Mouse (Mus musculus): ENCODE data around the gene Foxn3. TPM values are rescaled to one million over a fixed set of nuclear protein-coding genes. Genes with fewer than 3 reads are reported as not detected.
A peak's percentile ranks its signal among the peaks of the same experiment; 100 is the strongest.

Foxn3 gene
- polyA plus RNA-seq, 1 experiment = 5.8 TPM

GRCm38 (mm10) chr12:99599606-99600005 is 36.2 kb upstream of the Foxn3 start:
- TF ChIP-seq MYOD1 (IDR thresholded peaks at IDR 0.05; ENCODE audit: control insufficient read depth in 1 of 3, insufficient read length in 2 of 3, low read depth in 2 of 3) (no peak), POLR2A (IDR thresholded peaks at IDR 0.05; ENCODE audit: insufficient read length, low read depth) (no peak), POLR2AphosphoS2 (IDR thresholded peaks at IDR 0.05; ENCODE audit: insufficient read length, low read depth) (no peak), CEBPB (IDR thresholded peaks at IDR 0.05; ENCODE audit: insufficient read depth, poor library complexity, severe bottlenecking) (no peak), TCF3 (IDR thresholded peaks at IDR 0.05; ENCODE audit: insufficient read length, low read depth) (no peak), E2F4 (IDR thresholded peaks at IDR 0.05; ENCODE audit: insufficient read depth) (no peak), USF1 (IDR thresholded peaks at IDR 0.05; ENCODE audit: low read depth) (no peak), SRF (IDR thresholded peaks at IDR 0.05; ENCODE audit: control insufficient read depth, insufficient read length, low read depth) (no peak), MYOG (IDR thresholded peaks at IDR 0.05; ENCODE audit: control insufficient read depth in 1 of 3, insufficient read depth in 1 of 3, insufficient read length in 2 of 3, low read depth in 2 of 3) (no peak), REST (IDR thresholded peaks at IDR 0.05; ENCODE audit: insufficient read depth, insufficient read length) (no peak), MAX (IDR thresholded peaks at IDR 0.05; ENCODE audit: low read depth) (no peak), TCF12 (IDR thresholded peaks at IDR 0.05; ENCODE audit: insufficient read depth, poor library complexity, severe bottlenecking) (no peak)
- peaks cover 5% of the 10 kb centered on the region for H3K27me3 ChIP-seq (ENCODE audit: control insufficient read depth, insufficient read depth, insufficient read length)
- H3ac ChIP-seq (ENCODE audit: control insufficient read depth, insufficient read length) = no peak overlapping the region
- H3K4me2 ChIP-seq (ENCODE audit: low read depth) = peak overlapping the region; percentile 2
- H3K4me3 ChIP-seq = no peak overlapping the region
- H3K79me2 ChIP-seq (ENCODE audit: control insufficient read depth, insufficient read depth) = no peaks in the 10 kb centered on the region
- no peaks in the 10 kb centered on the region for H3K36me3 ChIP-seq (ENCODE audit: control insufficient read depth, insufficient read depth)

- Histone ChIP-seq H3K36me3 (ENCODE audit: control insufficient read depth, insufficient read depth) (no peaks in the 10 kb centered on the region), H3K27me3 (ENCODE audit: control insufficient read depth, insufficient read depth, insufficient read length) (no peaks in the 10 kb centered on the region), H3K79me2 (ENCODE audit: control insufficient read depth, insufficient read depth) (no peaks in the 10 kb centered on the region), H3ac (ENCODE audit: control insufficient read depth, insufficient read length) (no peak overlapping the region), H3K4me2 (ENCODE audit: low read depth) (no peak overlapping the region), H3K4me3 (no peak overlapping the region)
- TF ChIP-seq MAX (IDR thresholded peaks at IDR 0.05; ENCODE audit: low read depth) = no peak
- no peak for TF ChIP-seq USF1 (IDR thresholded peaks at IDR 0.05; ENCODE audit: low read depth)
- TF ChIP-seq SRF (IDR thresholded peaks at IDR 0.05; ENCODE audit: control insufficient read depth, insufficient read length, low read depth) = no peak
- no peak for TF ChIP-seq MYOD1 (IDR thresholded peaks at IDR 0.05; ENCODE audit: control insufficient read depth in 1 of 3, insufficient read length in 2 of 3, low read depth in 2 of 3)
- TF ChIP-seq TCF3 (IDR thresholded peaks at IDR 0.05; ENCODE audit: insufficient read length, low read depth) = no peak
- TF ChIP-seq TCF12 (IDR thresholded peaks at IDR 0.05; ENCODE audit: insufficient read depth, poor library complexity, severe bottlenecking) = no peak
- no peak for TF ChIP-seq E2F4 (IDR thresholded peaks at IDR 0.05; ENCODE audit: insufficient read depth)
- no peak for TF ChIP-seq CEBPB (IDR thresholded peaks at IDR 0.05; ENCODE audit: insufficient read depth, poor library complexity, severe bottlenecking)
- no peak for TF ChIP-seq POLR2AphosphoS2 (IDR thresholded peaks at IDR 0.05; ENCODE audit: insufficient read length, low read depth)
- no peak for TF ChIP-seq POLR2A (IDR thresholded peaks at IDR 0.05; ENCODE audit: insufficient read length, low read depth)
- TF ChIP-seq REST (IDR thresholded peaks at IDR 0.05; ENCODE audit: insufficient read depth, insufficient read length) = no peak
- TF ChIP-seq MYOG (IDR thresholded peaks at IDR 0.05; ENCODE audit: control insufficient read depth in 1 of 3, insufficient read depth in 1 of 3, insufficient read length in 2 of 3, low read depth in 2 of 3) = no peak
Observed at GRCm38 (mm10) chr12:99596397-99596796, 33.0 kb upstream of the Foxn3 start.

GRCm38 (mm10) chr12:99587338-99587737 is 24.0 kb upstream of the Foxn3 start:
- no peak for TF ChIP-seq CEBPB (IDR thresholded peaks at IDR 0.05; ENCODE audit: insufficient read depth, poor library complexity, severe bottlenecking)
- TF ChIP-seq USF1 (IDR thresholded peaks at IDR 0.05; ENCODE audit: low read depth) = no peak
- no peak for TF ChIP-seq E2F4 (IDR thresholded peaks at IDR 0.05; ENCODE audit: insufficient read depth)
- Histone ChIP-seq H3K4me3 (no peak overlapping the region), H3K27me3 (ENCODE audit: control insufficient read depth, insufficient read depth, insufficient read length) (peaks cover 21% of the 10 kb centered on the region), H3ac (ENCODE audit: control insufficient read depth, insufficient read length) (no peak overlapping the region), H3K36me3 (ENCODE audit: control insufficient read depth, insufficient read depth) (no peaks in the 10 kb centered on the region), H3K4me2 (ENCODE audit: low read depth) (no peak overlapping the region), H3K79me2 (ENCODE audit: control insufficient read depth, insufficient read depth) (no peaks in the 10 kb centered on the region)

- Histone ChIP-seq H3K79me2 (ENCODE audit: control insufficient read depth, insufficient read depth) (no peaks in the 10 kb centered on the region), H3K4me2 (ENCODE audit: low read depth) (no peak overlapping the region), H3K4me3 (no peak overlapping the region), H3ac (ENCODE audit: control insufficient read depth, insufficient read length) (no peak overlapping the region), H3K27me3 (ENCODE audit: control insufficient read depth, insufficient read depth, insufficient read length) (peaks cover 15% of the 10 kb centered on the region), H3K36me3 (ENCODE audit: control insufficient read depth, insufficient read depth) (no peaks in the 10 kb centered on the region)
- TF ChIP-seq POLR2A (IDR thresholded peaks at IDR 0.05; ENCODE audit: insufficient read length, low read depth) (no peak), SRF (IDR thresholded peaks at IDR 0.05; ENCODE audit: control insufficient read depth, insufficient read length, low read depth) (no peak), REST (IDR thresholded peaks at IDR 0.05; ENCODE audit: insufficient read depth, insufficient read length) (no peak), CEBPB (IDR thresholded peaks at IDR 0.05; ENCODE audit: insufficient read depth, poor library complexity, severe bottlenecking) (no peak), TCF3 (IDR thresholded peaks at IDR 0.05; ENCODE audit: insufficient read length, low read depth) (no peak), E2F4 (IDR thresholded peaks at IDR 0.05; ENCODE audit: insufficient read depth) (no peak), MYOG (IDR thresholded peaks at IDR 0.05; ENCODE audit: control insufficient read depth in 1 of 3, insufficient read depth in 1 of 3, insufficient read length in 2 of 3, low read depth in 2 of 3) (no peak), TCF12 (IDR thresholded peaks at IDR 0.05; ENCODE audit: insufficient read depth, poor library complexity, severe bottlenecking) (no peak), MAX (IDR thresholded peaks at IDR 0.05; ENCODE audit: low read depth) (no peak), MYOD1 (IDR thresholded peaks at IDR 0.05; ENCODE audit: control insufficient read depth in 1 of 3, insufficient read length in 2 of 3, low read depth in 2 of 3) (no peak), USF1 (IDR thresholded peaks at IDR 0.05; ENCODE audit: low read depth) (no peak), POLR2AphosphoS2 (IDR thresholded peaks at IDR 0.05; ENCODE audit: insufficient read length, low read depth) (no peak)
Observed at GRCm38 (mm10) chr12:99579989-99580388, 16.6 kb upstream of the Foxn3 start.

GRCm38 (mm10) chr12:99576682-99577081 is 13.3 kb upstream of the Foxn3 start:
- Histone ChIP-seq H3K4me2 (ENCODE audit: low read depth) (no peak overlapping the region), H3K27me3 (ENCODE audit: control insufficient read depth, insufficient read depth, insufficient read length) (peaks cover 2% of the 10 kb centered on the region), H3ac (ENCODE audit: control insufficient read depth, insufficient read length) (no peak overlapping the region), H3K36me3 (ENCODE audit: control insufficient read depth, insufficient read depth) (no peaks in the 10 kb centered on the region), H3K79me2 (ENCODE audit: control insufficient read depth, insufficient read depth) (no peaks in the 10 kb centered on the region), H3K4me3 (no peak overlapping the region)
- no peak for TF ChIP-seq TCF3 (IDR thresholded peaks at IDR 0.05; ENCODE audit: insufficient read length, low read depth)
- TF ChIP-seq TCF12 (IDR thresholded peaks at IDR 0.05; ENCODE audit: insufficient read depth, poor library complexity, severe bottlenecking) = no peak
- no peak for TF ChIP-seq E2F4 (IDR thresholded peaks at IDR 0.05; ENCODE audit: insufficient read depth)
- no peak for TF ChIP-seq CEBPB (IDR thresholded peaks at IDR 0.05; ENCODE audit: insufficient read depth, poor library complexity, severe bottlenecking)
- no peak for TF ChIP-seq MAX (IDR thresholded peaks at IDR 0.05; ENCODE audit: low read depth)
- TF ChIP-seq SRF (IDR thresholded peaks at IDR 0.05; ENCODE audit: control insufficient read depth, insufficient read length, low read depth) = no peak
- no peak for TF ChIP-seq REST (IDR thresholded peaks at IDR 0.05; ENCODE audit: insufficient read depth, insufficient read length)
- TF ChIP-seq POLR2A (IDR thresholded peaks at IDR 0.05; ENCODE audit: insufficient read length, low read depth) = no peak
- TF ChIP-seq MYOD1 (IDR thresholded peaks at IDR 0.05; ENCODE audit: control insufficient read depth in 1 of 3, insufficient read length in 2 of 3, low read depth in 2 of 3) = no peak
- no peak for TF ChIP-seq USF1 (IDR thresholded peaks at IDR 0.05; ENCODE audit: low read depth)
- no peak for TF ChIP-seq POLR2AphosphoS2 (IDR thresholded peaks at IDR 0.05; ENCODE audit: insufficient read length, low read depth)
- no peak for TF ChIP-seq MYOG (IDR thresholded peaks at IDR 0.05; ENCODE audit: control insufficient read depth in 1 of 3, insufficient read depth in 1 of 3, insufficient read length in 2 of 3, low read depth in 2 of 3)

Measured in myocyte (in vitro differentiated cells).